Mouse (Mus musculus): ENCODE data around the gene Rnf222. TPM values are rescaled to one million over a fixed set of nuclear protein-coding genes. Genes with fewer than 3 reads are reported as not detected.

Rnf222 gene
- 1.1 TPM in 2 replicates for polyA plus RNA-seq (2012; rRNA removed)

DNA sequence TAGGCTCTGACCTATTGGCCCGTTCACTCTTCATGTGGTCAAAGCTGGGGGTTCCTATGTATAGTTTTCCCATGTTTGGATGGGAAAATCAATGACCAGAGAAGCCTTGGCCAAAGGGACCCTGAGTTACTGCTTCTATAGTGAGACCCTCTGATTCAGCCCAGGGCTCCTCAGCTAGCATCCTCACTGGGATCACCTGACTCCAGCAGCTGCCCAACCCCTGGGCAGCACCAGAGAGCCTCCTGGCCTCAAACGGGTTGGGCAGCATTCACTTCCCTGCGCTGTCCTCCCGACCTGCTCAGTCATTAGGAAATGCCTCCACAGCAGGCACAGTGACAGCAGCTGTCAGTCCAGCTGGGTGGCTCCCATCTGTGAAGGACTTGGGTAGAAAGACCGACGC is at the start of gene Rnf222:
Gene Rnf222 (plus strand): TSS at position 301 of the 400 bp plus-strand sequence.
- H3K4me1 ChIP-seq (ENCODE audit: control insufficient read depth, insufficient read depth, low read length), result peaks cover 8% of the 10 kb centered on the region
- H3K27ac ChIP-seq (ENCODE audit: control insufficient read depth, insufficient read depth, low read depth, low read length), result no peak within 1 kb of the TSS
- H3K36me3 ChIP-seq (ENCODE audit: control insufficient read depth, insufficient read depth, low read length), result no peaks in the 10 kb centered on the region
- H3K27me3 ChIP-seq (ENCODE audit: control insufficient read depth, insufficient read depth, low read length), result no peaks in the 10 kb centered on the region
- TF ChIP-seq POLR2A (IDR thresholded peaks at IDR 0.05; ENCODE audit: control insufficient read depth, low read depth, low read length) (no peak), CTCF (IDR thresholded peaks at IDR 0.05; ENCODE audit: control insufficient read depth, insufficient read depth, insufficient replicate concordance, low read depth, low read length) (no peak)
- no peak within 1 kb of the TSS for H3K4me3 ChIP-seq (ENCODE audit: control insufficient read depth, low read depth, low read length)

DNA sequence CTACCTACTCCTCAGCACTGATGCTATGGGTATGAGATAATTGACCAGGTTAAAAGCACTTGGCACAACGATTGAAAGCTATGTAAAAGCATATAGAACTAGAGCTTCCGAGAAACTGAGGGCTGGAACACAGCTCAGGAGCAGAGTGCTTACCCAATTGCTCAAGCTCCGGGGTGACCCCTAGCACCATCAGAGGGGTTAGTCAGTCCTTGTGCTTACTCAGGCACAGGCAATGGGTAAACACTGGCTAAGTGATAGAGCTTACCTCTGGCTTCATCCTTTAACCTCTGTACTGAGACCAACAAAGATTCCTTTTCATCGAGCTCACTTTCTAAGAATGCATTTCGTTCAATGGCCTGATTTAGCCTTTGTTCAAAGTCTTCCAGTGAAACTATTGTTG is 48.7 kb upstream of the Rnf222 start:
- Histone ChIP-seq H3K27me3 (ENCODE audit: control insufficient read depth, insufficient read depth, low read length) (no peaks in the 10 kb centered on the region), H3K4me3 (ENCODE audit: control insufficient read depth, low read depth, low read length) (no peak overlapping the region), H3K36me3 (ENCODE audit: control insufficient read depth, insufficient read depth, low read length) (no peaks in the 10 kb centered on the region; the same call in 1 of the 2 replicates), H3K4me1 (ENCODE audit: control insufficient read depth, insufficient read depth, low read length) (no peaks in the 10 kb centered on the region), H3K27ac (ENCODE audit: control insufficient read depth, insufficient read depth, low read depth, low read length) (no peak overlapping the region)
- no peak for TF ChIP-seq POLR2A (IDR thresholded peaks at IDR 0.05; ENCODE audit: control insufficient read depth, low read depth, low read length)
- no peak for TF ChIP-seq CTCF (IDR thresholded peaks at IDR 0.05; ENCODE audit: control insufficient read depth, insufficient read depth, insufficient replicate concordance, low read depth, low read length)

DNA sequence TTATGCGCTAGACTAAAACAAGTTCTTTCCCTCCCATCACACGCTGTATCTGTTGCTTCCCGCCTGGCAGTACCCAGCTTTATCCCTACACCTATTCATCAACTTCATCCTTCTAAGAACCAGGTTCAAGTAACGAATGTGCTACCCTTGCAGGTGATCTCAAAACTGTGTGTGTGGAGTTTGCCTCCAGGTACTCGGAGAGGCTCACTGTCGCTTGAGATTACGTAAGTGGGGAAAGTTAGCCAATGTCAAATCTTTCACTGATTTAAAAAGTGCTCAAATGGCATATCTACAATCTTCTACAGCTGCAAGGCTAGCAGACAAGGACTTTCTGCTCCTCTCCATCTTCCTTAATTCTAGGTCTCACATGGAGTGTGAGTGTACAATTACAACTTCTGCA is 37.5 kb upstream of the Rnf222 start:
- H3K27ac ChIP-seq (ENCODE audit: control insufficient read depth, insufficient read depth, low read depth, low read length), result peak overlapping the region; percentile 63; the same call in 1 of the 2 replicates
- TF ChIP-seq CTCF (IDR thresholded peaks at IDR 0.05; ENCODE audit: control insufficient read depth, insufficient read depth, insufficient replicate concordance, low read depth, low read length), result no peak
- TF ChIP-seq POLR2A (IDR thresholded peaks at IDR 0.05; ENCODE audit: control insufficient read depth, low read depth, low read length), result no peak
- no peaks in the 10 kb centered on the region for H3K27me3 ChIP-seq (ENCODE audit: control insufficient read depth, insufficient read depth, low read length)
- H3K4me1 ChIP-seq (ENCODE audit: control insufficient read depth, insufficient read depth, low read length), result peaks cover 4% of the 10 kb centered on the region
- no peaks in the 10 kb centered on the region; the same call in 1 of the 2 replicates for H3K36me3 ChIP-seq (ENCODE audit: control insufficient read depth, insufficient read depth, low read length)
- peak overlapping the region; percentile 71 for H3K4me3 ChIP-seq (ENCODE audit: control insufficient read depth, low read depth, low read length)

DNA sequence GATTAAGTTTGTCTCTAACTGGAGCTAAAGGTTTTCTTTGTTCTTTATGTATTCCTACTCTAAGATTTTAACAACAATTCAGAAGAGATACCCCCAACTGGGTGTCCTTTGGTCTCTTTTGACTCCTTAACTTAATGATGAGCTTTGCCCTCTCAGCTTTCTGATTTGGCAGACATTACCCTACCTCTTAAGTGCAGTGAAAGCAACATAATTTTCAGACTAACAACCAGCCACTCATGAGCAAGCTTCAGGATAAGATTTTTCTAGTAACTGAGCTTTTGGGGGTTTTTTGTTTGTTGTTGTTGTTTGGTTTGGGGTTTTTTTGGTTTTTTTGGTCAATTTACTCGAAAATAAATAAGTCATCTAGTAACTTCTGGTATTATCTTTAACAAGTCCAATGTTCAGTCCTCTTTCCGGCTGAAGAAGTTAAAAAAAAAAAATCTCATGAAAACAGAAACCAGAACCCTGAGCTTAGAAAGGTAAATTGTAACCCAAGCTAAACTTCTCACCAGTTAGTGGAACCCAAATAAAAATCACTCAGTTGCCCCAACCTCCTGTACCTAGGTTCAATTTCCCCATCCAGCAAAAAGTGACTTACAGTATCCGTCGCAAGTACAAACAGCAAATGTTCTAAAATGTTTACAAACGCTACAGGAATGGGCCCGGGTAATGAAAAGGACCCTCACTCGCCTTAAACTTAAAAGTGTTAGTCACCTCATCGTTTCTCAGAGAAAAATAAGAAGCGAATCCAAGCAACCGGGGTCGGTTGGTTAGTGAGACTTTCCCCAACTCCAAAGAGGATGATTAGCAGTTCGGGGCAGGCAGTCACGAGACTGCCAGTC is 36.5 kb upstream of the Rnf222 start:
- Histone ChIP-seq H3K36me3 (ENCODE audit: control insufficient read depth, insufficient read depth, low read length) (no peaks in the 10 kb centered on the region), H3K4me3 (ENCODE audit: control insufficient read depth, low read depth, low read length) (peak overlapping the region; percentile 98), H3K4me1 (ENCODE audit: control insufficient read depth, insufficient read depth, low read length) (peaks cover 4% of the 10 kb centered on the region), H3K27me3 (ENCODE audit: control insufficient read depth, insufficient read depth, low read length) (no peaks in the 10 kb centered on the region), H3K27ac (ENCODE audit: control insufficient read depth, insufficient read depth, low read depth, low read length) (peak overlapping the region; percentile 99)
- TF ChIP-seq CTCF (IDR thresholded peaks at IDR 0.05; ENCODE audit: control insufficient read depth, insufficient read depth, insufficient replicate concordance, low read depth, low read length) (no peak), POLR2A (IDR thresholded peaks at IDR 0.05; ENCODE audit: control insufficient read depth, low read depth, low read length) (no peak)

DNA sequence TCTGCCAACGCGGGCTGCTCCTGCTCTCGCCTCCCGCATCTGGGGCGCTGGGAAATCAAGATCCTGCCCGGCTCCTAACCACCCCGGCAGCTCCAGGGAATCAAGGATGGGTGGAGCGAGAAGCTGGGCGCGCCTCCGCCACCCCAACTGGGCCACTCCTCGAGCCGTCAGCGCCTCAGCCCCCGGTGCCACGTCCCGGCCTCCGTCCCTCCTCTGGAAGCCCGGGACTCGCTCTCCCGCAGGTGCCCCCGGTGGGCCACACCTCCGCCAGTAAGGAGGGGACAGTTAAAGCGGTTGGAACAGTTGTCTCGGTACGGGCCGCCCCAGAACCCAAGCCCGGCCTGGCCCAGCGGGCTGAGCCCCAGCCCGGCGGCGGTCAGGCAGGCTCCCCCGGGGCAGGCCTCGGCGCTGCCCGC is 35.9 kb upstream of the Rnf222 start:
- H3K4me3 ChIP-seq (ENCODE audit: control insufficient read depth, low read depth, low read length), result peak overlapping the region; percentile 98
- H3K4me1 ChIP-seq (ENCODE audit: control insufficient read depth, insufficient read depth, low read length), result peaks cover 4% of the 10 kb centered on the region
- no peak for TF ChIP-seq CTCF (IDR thresholded peaks at IDR 0.05; ENCODE audit: control insufficient read depth, insufficient read depth, insufficient replicate concordance, low read depth, low read length)
- TF ChIP-seq POLR2A (IDR thresholded peaks at IDR 0.05; ENCODE audit: control insufficient read depth, low read depth, low read length), result no peak; the same call in 1 of the 2 replicates
- peak overlapping the region; percentile 99 for H3K27ac ChIP-seq (ENCODE audit: control insufficient read depth, insufficient read depth, low read depth, low read length)
- no peaks in the 10 kb centered on the region for H3K36me3 ChIP-seq (ENCODE audit: control insufficient read depth, insufficient read depth, low read length)
- H3K27me3 ChIP-seq (ENCODE audit: control insufficient read depth, insufficient read depth, low read length), result no peaks in the 10 kb centered on the region

DNA sequence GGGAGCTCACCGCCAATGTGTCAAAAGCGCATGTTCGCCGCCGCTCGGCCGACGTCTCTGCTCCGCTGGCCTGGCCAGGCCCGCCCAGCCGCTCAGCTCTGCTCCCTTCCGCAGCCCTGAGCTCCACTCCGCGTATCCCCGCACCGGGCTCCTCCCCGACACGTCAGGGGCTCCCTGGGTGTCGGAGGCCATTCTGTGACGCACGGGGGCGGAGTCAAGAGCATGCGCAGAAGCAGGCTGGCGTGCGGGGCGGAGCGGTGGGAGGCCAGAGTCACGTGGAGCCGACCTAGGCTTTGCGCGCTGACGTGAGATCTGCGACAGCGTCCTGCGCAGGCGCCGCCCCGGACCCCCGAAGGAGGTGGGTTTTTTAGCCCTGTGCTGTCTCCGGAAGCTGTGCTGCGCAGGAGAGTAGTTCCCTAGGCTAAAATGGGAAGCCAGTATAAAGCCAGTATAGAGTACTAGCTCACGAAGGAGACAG is 35.4 kb upstream of the Rnf222 start:
- H3K27ac ChIP-seq (ENCODE audit: control insufficient read depth, insufficient read depth, low read depth, low read length), result peak overlapping the region; percentile 99
- no peak for TF ChIP-seq CTCF (IDR thresholded peaks at IDR 0.05; ENCODE audit: control insufficient read depth, insufficient read depth, insufficient replicate concordance, low read depth, low read length)
- peak; percentile 99 for TF ChIP-seq POLR2A (IDR thresholded peaks at IDR 0.05; ENCODE audit: control insufficient read depth, low read depth, low read length)
- H3K36me3 ChIP-seq (ENCODE audit: control insufficient read depth, insufficient read depth, low read length), result no peaks in the 10 kb centered on the region
- no peaks in the 10 kb centered on the region for H3K27me3 ChIP-seq (ENCODE audit: control insufficient read depth, insufficient read depth, low read length)
- H3K4me3 ChIP-seq (ENCODE audit: control insufficient read depth, low read depth, low read length), result peak overlapping the region; percentile 98
- peaks cover 4% of the 10 kb centered on the region for H3K4me1 ChIP-seq (ENCODE audit: control insufficient read depth, insufficient read depth, low read length)

DNA sequence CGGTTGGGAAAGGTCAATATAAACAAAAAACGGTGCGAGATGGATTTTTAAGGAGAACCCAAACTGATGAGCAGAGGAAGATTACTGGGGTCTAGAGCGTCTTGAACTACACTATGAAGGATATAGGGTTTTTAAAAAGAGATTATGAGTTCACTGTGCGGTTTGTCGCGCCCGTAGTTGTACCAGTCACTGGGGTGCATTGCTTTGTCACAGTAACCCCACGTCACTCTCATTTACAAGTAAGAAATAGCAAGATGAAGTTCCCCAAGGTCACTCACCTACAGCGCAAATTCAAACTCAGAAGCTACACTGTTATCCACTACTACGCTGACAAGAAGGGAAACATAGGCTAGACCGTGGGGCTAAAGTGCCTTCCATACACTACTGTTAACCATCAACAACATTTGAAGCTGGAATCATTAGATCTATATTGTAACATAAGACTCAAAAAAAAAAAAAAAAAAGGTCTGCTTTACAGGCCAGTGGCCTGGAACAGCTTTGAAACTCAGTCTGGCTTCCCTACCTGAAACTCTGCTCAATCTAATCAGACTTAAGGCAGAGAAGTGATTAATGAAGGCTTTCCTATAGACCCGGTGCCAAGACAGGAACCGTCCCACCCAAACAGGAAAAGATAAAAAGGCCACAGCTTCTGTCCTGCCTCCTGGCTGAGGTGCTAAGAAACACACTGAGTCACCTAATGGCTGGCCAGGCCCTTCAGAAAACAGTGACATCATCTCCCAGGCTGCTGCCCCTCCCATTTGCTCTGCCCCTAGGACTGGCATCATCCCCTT is 34.5 kb upstream of the Rnf222 start:
- TF ChIP-seq POLR2A (IDR thresholded peaks at IDR 0.05; ENCODE audit: control insufficient read depth, low read depth, low read length) (no peak; the same call in 1 of the 2 replicates), CTCF (IDR thresholded peaks at IDR 0.05; ENCODE audit: control insufficient read depth, insufficient read depth, insufficient replicate concordance, low read depth, low read length) (no peak)

More for the DNA sequence above, 34.5 kb upstream of the Rnf222 start:
- no peaks in the 10 kb centered on the region for H3K36me3 ChIP-seq (ENCODE audit: control insufficient read depth, insufficient read depth, low read length)
- no peaks in the 10 kb centered on the region for H3K27me3 ChIP-seq (ENCODE audit: control insufficient read depth, insufficient read depth, low read length)
- H3K4me1 ChIP-seq (ENCODE audit: control insufficient read depth, insufficient read depth, low read length), result peaks cover 4% of the 10 kb centered on the region
- peak overlapping the region; percentile 80 for H3K27ac ChIP-seq (ENCODE audit: control insufficient read depth, insufficient read depth, low read depth, low read length)
- peak overlapping the region; percentile 98 for H3K4me3 ChIP-seq (ENCODE audit: control insufficient read depth, low read depth, low read length)
